Mouse (Mus musculus): ENCODE measurements around the gene Olfr412. TPM values are rescaled to one million over a fixed set of nuclear protein-coding genes. Genes with fewer than 3 reads are reported as not detected.

Olfr412 gene
- total RNA-seq (2012; rRNA removed) (not detected in 2 replicates), total RNA-seq (2014; rRNA removed) (not detected in 2 replicates), polyA plus RNA-seq (2012; ENCODE audit: insufficient read length, low read depth) (not detected in 2 replicates)

GRCm38 (mm10) chr11:74361769-74362168 is at the start of gene Olfr412:
TSS of gene Olfr412 (plus strand) at chr11:74362069.
- H3K9ac ChIP-seq (ENCODE audit: insufficient read depth, low read depth), result no peak within 1 kb of the TSS
- peaks cover 15% of the 10 kb centered on the region for H3K9me3 ChIP-seq (replicated peaks; ENCODE audit: low read length)
- no peaks in the 10 kb centered on the region for H3K79me2 ChIP-seq (replicated peaks; ENCODE audit: control insufficient read depth, extremely low read depth, insufficient read depth, poor library complexity, severe bottlenecking)
- dilution Hi-C loops (cut with MboI; ENCODE audit: extremely low pct_ligation_motif_present, extremely low pct_unique_long_range_greater_than_20kb, low sequenced_read_pairs), result no loop called here
- H3K4me2 ChIP-seq (ENCODE audit: insufficient read depth, low read depth, poor library complexity, severe bottlenecking), result no peak within 1 kb of the TSS
- H3K27ac ChIP-seq (ENCODE audit: insufficient read depth, low read depth), result no peak within 1 kb of the TSS
- H3K36me3 ChIP-seq (replicated peaks in 1 of 2; ENCODE audit: control insufficient read depth in 1 of 2, insufficient read depth in 1 of 2, low read length in 1 of 2), result no peaks in the 10 kb centered on the region
- no peak for TF ChIP-seq ELF1 (IDR thresholded peaks at IDR 0.05; ENCODE audit: low read depth, low read length)
- no peak for TF ChIP-seq MXI1 (IDR thresholded peaks at IDR 0.05; ENCODE audit: low read depth, low read length)
- TF ChIP-seq RCOR1 (conservative IDR thresholded peaks at IDR 0.05; ENCODE audit: low read depth, low read length), result no peak
- TF ChIP-seq USF2 (conservative IDR thresholded peaks at IDR 0.05; ENCODE audit: low read depth, low read length), result no peak
- TF ChIP-seq ZKSCAN1 (IDR thresholded peaks at IDR 0.05; ENCODE audit: borderline replicate concordance, low read depth, low read length), result no peak
- no peak for TF ChIP-seq JUND (conservative IDR thresholded peaks at IDR 0.05; ENCODE audit: low read depth, low read length)
- TF ChIP-seq MAX (IDR thresholded peaks at IDR 0.05; ENCODE audit: low read length), result no peak
- no peak for TF ChIP-seq CTCF (conservative IDR thresholded peaks at IDR 0.05 in 1 of 2, IDR thresholded peaks at IDR 0.05 in 1 of 2; ENCODE audit: low read depth in 2 of 2, low read length in 2 of 2)
- TF ChIP-seq KAT2A (IDR thresholded peaks at IDR 0.05; ENCODE audit: insufficient replicate concordance, low read length), result no peak
- no peak for TF ChIP-seq JUN (IDR thresholded peaks at IDR 0.05; ENCODE audit: insufficient read depth, low read depth, low read length)
- no peak for TF ChIP-seq SIN3A (IDR thresholded peaks at IDR 0.05; ENCODE audit: low read length)
- TF ChIP-seq TBP (conservative IDR thresholded peaks at IDR 0.05; ENCODE audit: low read depth, low read length), result no peak
- no peak for TF ChIP-seq EP300 (IDR thresholded peaks at IDR 0.05; ENCODE audit: low read length)
- TF ChIP-seq NRF1 (IDR thresholded peaks at IDR 0.05; ENCODE audit: low read depth, low read length), result no peak
- no peak for TF ChIP-seq HCFC1 (IDR thresholded peaks at IDR 0.05; ENCODE audit: low read depth, low read length)
- TF ChIP-seq SMC3 (IDR thresholded peaks at IDR 0.05; ENCODE audit: low read depth, low read length), result no peak
- no peak for TF ChIP-seq POLR2A (IDR thresholded peaks at IDR 0.05; ENCODE audit: low read depth, low read length)
- no peak for TF ChIP-seq MAZ (IDR thresholded peaks at IDR 0.05; ENCODE audit: low read depth, low read length)
- TF ChIP-seq CHD2 (IDR thresholded peaks at IDR 0.05; ENCODE audit: low read length), result no peak
- H3K27me3 ChIP-seq (replicated peaks), result peaks cover 83% of the 10 kb centered on the region
- in situ Hi-C loops (cut with MboI; ENCODE audit: low pct_ligation_motif_present, low pct_unique_long_range_greater_than_20kb, low sequenced_read_pairs), result loop anchor here (10.0 to 25.0 kb wide), 3 partner anchors 367 to 1224 kb away; partner anchors contain the start of genes Haspin and Olfr398
- H3K4me1 ChIP-seq (ENCODE audit: control insufficient read depth in 1 of 2, insufficient read depth in 2 of 2), result no peaks in the 10 kb centered on the region
- DNase-seq (ENCODE audit: extremely low read depth), result no peak
- no peak within 1 kb of the TSS for H3K4me3 ChIP-seq (replicated peaks in 1 of 3; ENCODE audit: low read depth in 2 of 3, low read length in 2 of 3, poor library complexity in 1 of 3)

DNA sequence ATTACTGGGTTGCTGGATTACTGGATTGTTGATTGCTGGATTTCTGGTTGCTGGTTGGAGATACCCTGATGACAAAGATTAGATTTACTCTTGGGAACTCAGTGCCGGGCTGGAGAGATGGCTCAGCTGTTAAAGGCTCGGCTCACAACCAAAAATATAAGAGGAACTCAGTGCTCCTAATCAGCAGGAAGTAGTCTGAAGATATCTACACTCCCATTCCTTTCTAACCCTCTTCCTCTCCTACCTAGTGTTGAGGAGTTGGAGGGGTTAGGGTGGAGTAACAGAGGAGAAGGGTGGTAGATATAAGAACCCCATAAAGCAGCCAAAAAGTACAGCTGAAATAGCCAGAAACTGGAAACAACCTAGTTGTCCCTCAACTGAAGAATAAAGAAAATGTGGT is 35.8 kb upstream of the Olfr412 start:
- Histone ChIP-seq H3K9me3 (replicated peaks; ENCODE audit: low read length) (no peaks in the 10 kb centered on the region), H3K4me2 (ENCODE audit: insufficient read depth, low read depth, poor library complexity, severe bottlenecking) (no peak overlapping the region), H3K36me3 (replicated peaks in 1 of 2; ENCODE audit: control insufficient read depth in 1 of 2, insufficient read depth in 1 of 2, low read length in 1 of 2) (no peaks in the 10 kb centered on the region), H3K4me1 (ENCODE audit: control insufficient read depth in 1 of 2, insufficient read depth in 2 of 2) (no peaks in the 10 kb centered on the region), H3K9ac (ENCODE audit: insufficient read depth, low read depth) (no peak overlapping the region), H3K27ac (ENCODE audit: insufficient read depth, low read depth) (no peak overlapping the region), H3K79me2 (replicated peaks; ENCODE audit: control insufficient read depth, extremely low read depth, insufficient read depth, poor library complexity, severe bottlenecking) (no peaks in the 10 kb centered on the region), H3K4me3 (replicated peaks in 1 of 3; ENCODE audit: low read depth in 2 of 3, low read length in 2 of 3, poor library complexity in 1 of 3) (no peak overlapping the region), H3K27me3 (replicated peaks) (peaks cover 83% of the 10 kb centered on the region)
- DNase-seq (ENCODE audit: extremely low read depth), result no peak
- in situ Hi-C loops (cut with MboI; ENCODE audit: low pct_ligation_motif_present, low pct_unique_long_range_greater_than_20kb, low sequenced_read_pairs), result no loop called here
- dilution Hi-C loops (cut with MboI; ENCODE audit: extremely low pct_ligation_motif_present, extremely low pct_unique_long_range_greater_than_20kb, low sequenced_read_pairs), result no loop called here
- TF ChIP-seq MXI1 (IDR thresholded peaks at IDR 0.05; ENCODE audit: low read depth, low read length) (no peak), CTCF (conservative IDR thresholded peaks at IDR 0.05 in 1 of 2, IDR thresholded peaks at IDR 0.05 in 1 of 2; ENCODE audit: low read depth in 2 of 2, low read length in 2 of 2) (no peak), MEF2A (IDR thresholded peaks at IDR 0.05; ENCODE audit: borderline replicate concordance, low read depth, low read length) (no peak), SIN3A (IDR thresholded peaks at IDR 0.05; ENCODE audit: low read length) (no peak), KAT2A (IDR thresholded peaks at IDR 0.05; ENCODE audit: insufficient replicate concordance, low read length) (no peak), MAZ (IDR thresholded peaks at IDR 0.05; ENCODE audit: low read depth, low read length) (no peak), JUND (conservative IDR thresholded peaks at IDR 0.05; ENCODE audit: low read depth, low read length) (no peak), SMC3 (IDR thresholded peaks at IDR 0.05; ENCODE audit: low read depth, low read length) (no peak), IRF4 (IDR thresholded peaks at IDR 0.05; ENCODE audit: low read depth, low read length) (no peak), NRF1 (IDR thresholded peaks at IDR 0.05; ENCODE audit: low read depth, low read length) (no peak), CHD2 (IDR thresholded peaks at IDR 0.05; ENCODE audit: low read length) (no peak), RCOR1 (conservative IDR thresholded peaks at IDR 0.05; ENCODE audit: low read depth, low read length) (no peak), E2F4 (IDR thresholded peaks at IDR 0.05; ENCODE audit: insufficient replicate concordance, low read depth, low read length) (no peak), USF1 (IDR thresholded peaks at IDR 0.05; ENCODE audit: low read depth, low read length) (no peak), PAX5 (IDR thresholded peaks at IDR 0.05; ENCODE audit: low read length) (no peak), ETS1 (conservative IDR thresholded peaks at IDR 0.05; ENCODE audit: low read depth, low read length) (no peak), BHLHE40 (IDR thresholded peaks at IDR 0.05; ENCODE audit: low read depth, low read length) (no peak), CHD1 (IDR thresholded peaks at IDR 0.05; ENCODE audit: low read depth, low read length) (no peak), NELFE (IDR thresholded peaks at IDR 0.05; ENCODE audit: low read depth, low read length) (no peak)

Data from CH12.LX (cell line).